Mouse (Mus musculus): ENCODE results near the gene Spata17.
"Not testable (repeated sequence)": the region's sequence is repeated elsewhere in the genome, so short reads cannot be mapped to it uniquely, and the experiment has no call there.

GRCm38 (mm10) chr1:187127548-187127947 is 87.7 kb downstream of the Spata17 start:
- not testable (repeated sequence) for TF ChIP-seq POLR2A (IDR thresholded peaks at IDR 0.05; ENCODE audit: borderline replicate concordance, low read depth, low read length); CTCF (IDR thresholded peaks at IDR 0.05; ENCODE audit: low read depth, low read length)

Data from bone marrow macrophage, adult 2 months (primary cell).